7 mouse cellular contexts compared by ENCODE assay signal in the genomic region with DNA sequence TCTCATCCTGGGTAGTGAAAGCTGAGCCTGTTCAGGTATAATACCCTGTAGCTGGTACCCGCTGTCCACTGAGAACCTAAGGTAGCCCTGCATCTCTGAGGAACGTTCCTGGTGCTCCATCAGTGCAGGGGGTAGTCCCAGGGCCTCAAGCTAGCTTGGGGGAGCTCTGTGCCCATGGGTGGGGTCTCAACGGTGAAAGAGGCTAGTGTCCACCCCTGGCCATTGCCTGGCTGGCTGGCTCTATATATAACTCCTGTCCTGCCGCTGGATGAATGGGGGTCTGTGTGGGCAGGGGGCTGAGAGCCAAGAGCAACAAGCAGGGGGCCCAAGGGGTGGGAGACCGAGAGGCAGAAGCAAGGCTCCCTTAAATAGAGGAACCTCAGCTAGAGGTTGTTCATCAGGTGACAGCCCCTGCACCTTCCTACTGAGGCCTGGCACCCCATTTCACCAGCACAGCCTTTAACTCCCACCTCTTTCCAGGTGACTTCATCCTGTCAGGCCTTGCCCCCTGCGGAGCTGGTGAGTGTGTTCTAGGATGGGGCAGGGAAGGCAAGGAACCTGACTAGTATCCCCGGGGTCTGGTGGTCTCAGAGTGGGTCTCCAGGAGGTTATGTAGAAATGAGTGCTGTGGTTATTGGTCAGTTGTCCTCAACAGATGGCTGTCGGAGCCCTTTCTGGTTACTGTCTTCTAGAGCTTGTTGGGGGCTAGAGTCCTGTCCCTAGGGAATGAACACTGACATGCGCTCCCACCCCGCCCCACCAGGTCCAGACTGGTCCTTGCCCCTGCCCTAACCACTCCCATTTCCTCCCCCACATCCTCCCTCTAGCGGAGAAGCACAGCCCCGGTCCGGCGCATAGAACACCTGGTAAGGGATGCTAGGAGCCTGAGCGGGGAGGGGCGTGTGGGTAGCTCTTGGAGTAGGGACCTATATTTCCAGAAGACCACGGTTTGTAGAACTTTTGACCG. TPM values are rescaled to one million over a fixed set of nuclear protein-coding genes. Genes with fewer than 3 reads are reported as not detected.
DNase-seq lines count a peak whose midpoint lies in the region; ATAC-seq and TF ChIP-seq lines count a peak whose summit lies in the region.

No protein-coding gene starts in this region.

- peak; percentile 35; the same call in 1 of the 2 replicates for TF ChIP-seq CTCF in liver, adult 2 months (IDR thresholded peaks at IDR 0.05; ENCODE audit: low read depth, low read length)

- TF ChIP-seq POLR2A in liver, adult 2 months (IDR thresholded peaks at IDR 0.05; ENCODE audit: extremely low read depth, insufficient read depth, low read length): no peak

- peak; percentile 40 for DNase-seq in retina, postnatal 1 day
- no peak for DNase-seq in retina, embryonic 14.5 days (ENCODE audit: low spot score)
- peak; percentile 51 for DNase-seq in embryo, embryonic 10.5 days (ENCODE audit: low spot score)
- DNase-seq in liver, adult 2 months (ENCODE audit: extremely low read depth, low read depth, low spot score): no peak
- no peak for DNase-seq in right cerebral cortex, adult 18-20 months

- H3K4me2 ChIP-seq in hindbrain, embryonic 12.5 days (replicated peaks): peak overlapping the region; percentile 48
- peak overlapping the region; percentile 51 for H3K4me2 ChIP-seq in stomach, embryonic 16.5 days (ENCODE audit: low read depth, low read length)

- H3K36me3 ChIP-seq in hindbrain, embryonic 12.5 days: no peaks in the 10 kb centered on the region
- H3K36me3 ChIP-seq in liver, adult 2 months (ENCODE audit: control insufficient read depth, insufficient read depth, low read length): peaks cover 38% of the 10 kb centered on the region
- H3K36me3 ChIP-seq in stomach, embryonic 16.5 days (ENCODE audit: control insufficient read depth, insufficient read depth, low read length): no peaks in the 10 kb centered on the region; the same call in 1 of the 2 replicates

- no peak overlapping the region for H3K27ac ChIP-seq in hindbrain, embryonic 12.5 days
- H3K27ac ChIP-seq in liver, adult 2 months (replicated peaks; ENCODE audit: insufficient read depth, low read depth, low read length): peak overlapping the region; percentile 57
- no peak overlapping the region for H3K27ac ChIP-seq in stomach, embryonic 16.5 days (ENCODE audit: low read length)

- WGBS in hindbrain, embryonic 12.5 days: 28% methylated on average over 18 of the region's 18 CpGs
- 35% methylated on average over 18 of the region's 18 CpGs for WGBS in liver, adult 2 months
- WGBS in stomach, embryonic 16.5 days: 38% methylated on average over 18 of the region's 18 CpGs

- no peaks in the 10 kb centered on the region for H3K9me3 ChIP-seq in hindbrain, embryonic 12.5 days (replicated peaks)
- no peaks in the 10 kb centered on the region for H3K9me3 ChIP-seq in stomach, embryonic 16.5 days (replicated peaks; ENCODE audit: control insufficient read depth, low read length)

- peaks cover 7% of the 10 kb centered on the region; the same call in 1 of the 2 replicates for H3K79me2 ChIP-seq in liver, adult 2 months (ENCODE audit: control insufficient read depth, insufficient read depth, low read length)

- H3K9ac ChIP-seq in hindbrain, embryonic 12.5 days: no peak overlapping the region
- H3K9ac ChIP-seq in liver, adult 2 months (ENCODE audit: low read depth, low read length): peak overlapping the region; percentile 28
- H3K9ac ChIP-seq in stomach, embryonic 16.5 days (ENCODE audit: low read length): peak overlapping the region; percentile 16; the same call in 1 of the 2 replicates

- no peak for ATAC-seq in hindbrain, embryonic 12.5 days (ENCODE audit: low FRiP score)
- no peak for ATAC-seq in stomach, embryonic 16.5 days (ENCODE audit: insufficient read depth, low FRiP score)

- H3K27me3 ChIP-seq in hindbrain, embryonic 12.5 days: peaks cover 51% of the 10 kb centered on the region
- no peaks in the 10 kb centered on the region for H3K27me3 ChIP-seq in liver, adult 2 months (ENCODE audit: control insufficient read depth, insufficient read depth, low read length)
- no peaks in the 10 kb centered on the region for H3K27me3 ChIP-seq in stomach, embryonic 16.5 days (ENCODE audit: control insufficient read depth, insufficient read depth, low read length)

- peaks cover 56% of the 10 kb centered on the region for H3K4me1 ChIP-seq in hindbrain, embryonic 12.5 days
- peaks cover 48% of the 10 kb centered on the region for H3K4me1 ChIP-seq in liver, adult 2 months (ENCODE audit: control insufficient read depth, insufficient read depth, low read length)
- peaks cover 73% of the 10 kb centered on the region for H3K4me1 ChIP-seq in stomach, embryonic 16.5 days (ENCODE audit: control insufficient read depth, insufficient read depth, low read length)

- peak overlapping the region; percentile 21 for H3K4me3 ChIP-seq in hindbrain, embryonic 12.5 days
- H3K4me3 ChIP-seq in liver, adult 2 months (ENCODE audit: insufficient read depth, low read depth, low read length): peak overlapping the region; percentile 43
- H3K4me3 ChIP-seq in stomach, embryonic 16.5 days (replicated peaks; ENCODE audit: low read length): no peak overlapping the region

RNA-seq across cellular contexts. Expression of a gene that starts 5.8 kb away (rescaled TPM):
- 21.8 and 22.7 TPM in 2 replicates for polyA plus RNA-seq in hindbrain, embryonic 12.5 days (2016; fragmentation: Nextera tagmentation; extraction: Ambion mirVana)
- total RNA-seq in liver, adult 2 months (2014; rRNA removed): 21.8 and 36.5 TPM in 2 replicates
- polyA plus RNA-seq in liver, adult 2 months (2012; rRNA removed): 30.9 and 35.9 TPM in 2 replicates
- 41.2 and 43.0 TPM in 2 replicates for polyA plus RNA-seq in stomach, embryonic 16.5 days (2015; fragmentation: Nextera tagmentation; extraction: Ambion mirVana)

RNA-seq across cellular contexts. Expression of a gene that starts 30.0 kb away (rescaled TPM):
- 28.1 and 29.2 TPM in 2 replicates for polyA plus RNA-seq in hindbrain, embryonic 12.5 days (2016; fragmentation: Nextera tagmentation; extraction: Ambion mirVana)
- total RNA-seq in liver, adult 2 months (2014; rRNA removed): 9.2 and 12.1 TPM in 2 replicates
- polyA plus RNA-seq in liver, adult 2 months (2012; rRNA removed): 20.7 and 22.6 TPM in 2 replicates
- 29.2 and 35.0 TPM in 2 replicates for polyA plus RNA-seq in stomach, embryonic 16.5 days (2015; fragmentation: Nextera tagmentation; extraction: Ambion mirVana)

RNA-seq across cellular contexts. Expression of a gene that starts 32.5 kb away (rescaled TPM):
- polyA plus RNA-seq in hindbrain, embryonic 12.5 days (2016; fragmentation: Nextera tagmentation; extraction: Ambion mirVana): 94.0 and 97.1 TPM in 2 replicates
- total RNA-seq in liver, adult 2 months (2014; rRNA removed): 119 and 130 TPM in 2 replicates
- 70.5 and 73.8 TPM in 2 replicates for polyA plus RNA-seq in liver, adult 2 months (2012; rRNA removed)
- 108 and 122 TPM in 2 replicates for polyA plus RNA-seq in stomach, embryonic 16.5 days (2015; fragmentation: Nextera tagmentation; extraction: Ambion mirVana)

RNA-seq across cellular contexts. Expression of a gene that starts 38.1 kb away (rescaled TPM):
- polyA plus RNA-seq in hindbrain, embryonic 12.5 days (2016; fragmentation: Nextera tagmentation; extraction: Ambion mirVana): 0.42 TPM in 1 of 2 replicates, not detected in the other
- total RNA-seq in liver, adult 2 months (2014; rRNA removed): 1.0 and 1.8 TPM in 2 replicates
- 2.3 and 4.5 TPM in 2 replicates for polyA plus RNA-seq in liver, adult 2 months (2012; rRNA removed)
- 18.5 and 21.2 TPM in 2 replicates for polyA plus RNA-seq in stomach, embryonic 16.5 days (2015; fragmentation: Nextera tagmentation; extraction: Ambion mirVana)

RNA-seq across cellular contexts. Expression of a gene that starts 44.3 kb away (rescaled TPM):
- polyA plus RNA-seq in hindbrain, embryonic 12.5 days (2016; fragmentation: Nextera tagmentation; extraction: Ambion mirVana): 0.09 TPM in 1 of 2 replicates, not detected in the other
- total RNA-seq in liver, adult 2 months (2014; rRNA removed): 27.5 and 36.5 TPM in 2 replicates
- 54.9 and 80.8 TPM in 2 replicates for polyA plus RNA-seq in liver, adult 2 months (2012; rRNA removed)
- polyA plus RNA-seq in stomach, embryonic 16.5 days (2015; fragmentation: Nextera tagmentation; extraction: Ambion mirVana): 5.4 and 6.2 TPM in 2 replicates

Comparison
In these comparisons a context has a peak if more than half of its experiments do, and no peak if none do; other contexts are left out.
1. DNase-seq: peak in retina, postnatal 1 day (single experiment) and embryo, embryonic 10.5 days (single experiment); none in retina, embryonic 14.5 days (single experiment), liver, adult 2 months (single experiment) and right cerebral cortex, adult 18-20 months (single experiment).